Mouse (Mus musculus) forebrain, embryonic 11.5 days (tissue): ENCODE results near the gene Tcap. TPM values are rescaled to one million over a fixed set of nuclear protein-coding genes. Genes with fewer than 3 reads are reported as not detected.

Experiments used
- ATAC-seq: fragments of 200-750 bp; cut with Nextera tagmentation; replicated peaks from 2 replicates; pipeline ENCODE4 v1.8.0; 2017; ENCODE audit warnings: moderate TSS enrichment; ENCODE audit not compliant: low FRiP score
- DNase-seq: peaks from one replicate; pipeline ENCODE4 v3.0.0-alpha.2; 2017; ENCODE audit warnings: low spot score
- H3K27ac ChIP-seq: fragments of 300-500 bp; sonication (generic); 2 replicates; pipeline ENCODE4 v1.5.1; 2014; ENCODE audit warnings: low read depth, low read length
- H3K27me3 ChIP-seq: fragments of 300-500 bp; sonication (generic); 2 replicates; pipeline ENCODE4 v1.6.1; 2014; ENCODE audit warnings: mild to moderate bottlenecking, low read length, mixed read lengths; ENCODE audit not compliant: control insufficient read depth, insufficient read depth
- H3K36me3 ChIP-seq: fragments of 300-500 bp; sonication (generic); 2 replicates; pipeline ENCODE4 v1.6.1; 2014; ENCODE audit warnings: mild to moderate bottlenecking, low read length, moderate library complexity, mixed read lengths; ENCODE audit not compliant: control insufficient read depth, insufficient read depth
- H3K4me1 ChIP-seq: fragments of 300-500 bp; sonication (generic); replicated peaks from 2 replicates; pipeline ENCODE4 v1.6.1; 2014; ENCODE audit warnings: low read length, mixed read lengths; ENCODE audit not compliant: control insufficient read depth, insufficient read depth
- H3K4me2 ChIP-seq: fragments of 300-500 bp; sonication (generic); 2 replicates; pipeline ENCODE4 v1.6.1; 2014; ENCODE audit warnings: low read depth, mild to moderate bottlenecking, low read length, moderate library complexity, mixed read lengths; ENCODE audit not compliant: severe bottlenecking
- H3K4me3 ChIP-seq: fragments of 300-500 bp; sonication (generic); 2 replicates; pipeline ENCODE4 v1.5.1; 2014; ENCODE audit warnings: low read depth, low read length
- H3K9ac ChIP-seq: fragments of 300-500 bp; sonication (generic); 2 replicates; pipeline ENCODE4 v1.6.1; 2014; ENCODE audit warnings: low read length
- H3K9me3 ChIP-seq: fragments of 300-500 bp; sonication (generic); 2 replicates; pipeline ENCODE4 v1.6.1; 2016; ENCODE audit warnings: low read length, mixed read lengths; ENCODE audit not compliant: control insufficient read depth
- WGBS: fragments of 180-500 bp; shearing (Covaris S2); extraction: QIAGEN DNeasy Blood & Tissue Kit; methylation state at CpG from one replicate; pipeline ENCODE4 v1.1.7; 2014; 5-methylcytosine and 5-hydroxymethylcytosine counted together
- polyA plus RNA-seq: library from polyadenylated mRNA; unstranded; fragments of >200 nt; fragmentation: Nextera tagmentation; extraction: Ambion mirVana; gene quantifications from 2 replicates; pipeline ENCODE4 v1.2.1, GENCODE M21; 2014

The Tcap gene
- polyA plus RNA-seq = not detected in 2 replicates

DNA sequence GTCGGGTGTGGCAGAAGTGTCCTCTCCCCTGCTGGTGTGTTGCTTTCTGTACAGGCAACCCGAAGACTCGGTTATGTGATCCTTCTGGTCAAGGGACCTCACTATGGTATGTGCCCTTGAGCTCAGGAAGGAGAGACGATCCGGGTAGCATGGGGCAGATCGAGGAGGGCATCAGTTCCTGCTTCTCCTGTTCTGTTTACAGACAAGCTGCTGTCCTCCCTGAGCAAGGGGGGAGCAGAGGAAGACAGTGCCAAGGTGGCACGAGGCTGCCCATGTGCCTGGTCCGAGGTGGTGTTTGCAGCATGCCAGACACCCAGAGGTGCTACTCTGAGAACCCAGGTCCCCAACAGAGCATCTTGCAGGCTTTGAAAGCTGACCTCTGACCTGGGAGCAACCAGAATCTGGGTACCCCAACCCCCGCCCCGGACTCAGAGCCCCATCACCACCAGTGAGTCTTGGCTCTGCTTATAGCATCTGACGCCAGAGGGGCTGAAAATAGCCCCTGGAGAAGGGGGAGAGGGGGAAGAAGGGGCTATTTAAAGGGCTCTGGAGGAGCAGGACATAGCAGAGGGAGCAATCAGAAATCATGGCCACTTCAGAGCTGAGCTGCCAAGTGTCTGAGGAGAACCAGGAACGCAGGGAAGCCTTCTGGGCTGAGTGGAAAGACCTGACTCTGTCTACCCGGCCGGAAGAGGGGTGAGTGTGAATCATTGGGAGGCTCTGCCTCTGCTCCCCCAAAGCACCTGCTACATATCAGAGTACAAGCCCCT is at the start of gene Tcap:
Gene Tcap (plus strand): TSS at position 551 of the 770 bp plus-strand sequence.
- Histone ChIP-seq H3K4me2 (no peak within 1 kb of the TSS), H3K4me1 (no peaks in the 10 kb centered on the region), H3K27ac (no peak within 1 kb of the TSS), H3K36me3 (peaks cover 2% of the 10 kb centered on the region), H3K27me3 (peaks cover 26% of the 10 kb centered on the region), H3K4me3 (no peak within 1 kb of the TSS), H3K9me3 (no peaks in the 10 kb centered on the region), H3K9ac (no peak within 1 kb of the TSS)
- WGBS = 64% methylated on average over 14 of the region's 14 CpGs
- ATAC-seq (no peak), DNase-seq (no peak)

DNA sequence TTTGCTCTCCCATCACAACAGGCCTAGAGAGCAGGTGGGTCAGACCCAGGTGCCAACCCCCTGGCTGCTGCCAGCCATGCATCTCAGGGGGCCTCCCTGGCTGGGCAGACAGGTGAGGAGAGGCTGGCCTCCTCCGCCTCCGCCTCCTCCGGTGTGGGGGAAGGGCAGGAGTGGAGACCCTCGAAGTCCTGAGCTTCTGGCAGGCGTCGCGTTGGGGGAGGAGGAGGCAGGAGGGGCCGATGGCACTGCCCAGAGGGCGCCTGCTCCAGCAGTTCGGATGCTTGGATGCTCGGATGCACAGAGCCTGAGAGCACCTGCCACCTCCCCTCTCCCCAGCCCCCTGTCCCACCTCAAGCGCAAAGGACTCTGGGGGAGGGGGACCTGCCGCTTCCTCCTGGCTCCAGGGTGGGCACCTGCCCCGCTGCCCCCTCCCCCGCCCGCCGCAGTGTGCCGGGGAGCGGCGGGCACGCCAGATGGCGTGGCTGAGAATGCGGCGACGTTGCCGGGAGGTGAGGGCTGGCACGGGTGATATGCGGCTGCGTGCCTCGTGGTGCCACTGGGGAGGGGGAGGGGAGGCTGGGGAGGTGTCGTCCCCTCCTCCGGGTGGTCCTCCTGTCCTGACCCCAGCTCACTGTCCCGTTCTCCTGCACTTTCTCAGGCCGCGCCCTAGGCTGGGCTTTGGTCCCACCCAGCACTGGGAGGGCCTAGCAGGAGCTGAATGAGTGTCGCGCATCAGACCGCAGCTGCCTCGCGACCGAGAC is 49.5 kb upstream of the Tcap start:
- no peaks in the 10 kb centered on the region for H3K36me3 ChIP-seq
- WGBS = 1% methylated on average over 38 of the region's 41 CpGs
- DNase-seq (no peak), ATAC-seq (peak; percentile 27; the same call in 1 of the 2 replicates)
- peak overlapping the region; percentile 34 for H3K4me2 ChIP-seq
- no peak overlapping the region for H3K9ac ChIP-seq
- no peaks in the 10 kb centered on the region for H3K9me3 ChIP-seq
- H3K27ac ChIP-seq = no peak overlapping the region
- peaks cover 99% of the 10 kb centered on the region for H3K27me3 ChIP-seq
- peaks cover 15% of the 10 kb centered on the region for H3K4me1 ChIP-seq
- H3K4me3 ChIP-seq = peak overlapping the region; percentile 10; the same call in 1 of the 2 replicates

DNA sequence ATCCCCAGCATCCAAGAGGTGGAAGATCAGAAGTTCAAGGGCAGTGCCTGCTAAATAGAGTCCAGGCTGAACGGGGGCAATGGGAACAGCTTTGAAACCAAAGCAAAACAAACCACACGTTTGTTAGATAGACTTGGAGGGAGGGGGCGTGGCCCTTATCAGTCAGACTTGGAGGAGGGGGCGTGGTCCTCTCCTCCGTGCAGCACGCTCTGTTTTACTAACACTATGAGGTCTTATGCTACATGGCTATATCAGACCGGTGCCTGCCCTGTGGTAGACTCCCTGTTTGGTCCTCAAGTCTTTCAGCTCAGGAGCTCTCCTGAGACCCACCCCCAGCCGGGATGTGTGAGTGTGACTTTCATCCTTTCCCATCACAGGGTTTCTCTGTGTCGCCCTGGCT is 48.4 kb upstream of the Tcap start:
- peaks cover 22% of the 10 kb centered on the region for H3K4me1 ChIP-seq
- H3K4me2 ChIP-seq = no peak overlapping the region
- no peak overlapping the region for H3K4me3 ChIP-seq
- ATAC-seq (no peak), DNase-seq (no peak)
- no peaks in the 10 kb centered on the region for H3K9me3 ChIP-seq
- H3K27ac ChIP-seq = no peak overlapping the region
- no peak overlapping the region for H3K9ac ChIP-seq
- peaks cover 99% of the 10 kb centered on the region for H3K27me3 ChIP-seq
- no peaks in the 10 kb centered on the region for H3K36me3 ChIP-seq
- 7% methylated on average over 9 of the region's 9 CpGs for WGBS

DNA sequence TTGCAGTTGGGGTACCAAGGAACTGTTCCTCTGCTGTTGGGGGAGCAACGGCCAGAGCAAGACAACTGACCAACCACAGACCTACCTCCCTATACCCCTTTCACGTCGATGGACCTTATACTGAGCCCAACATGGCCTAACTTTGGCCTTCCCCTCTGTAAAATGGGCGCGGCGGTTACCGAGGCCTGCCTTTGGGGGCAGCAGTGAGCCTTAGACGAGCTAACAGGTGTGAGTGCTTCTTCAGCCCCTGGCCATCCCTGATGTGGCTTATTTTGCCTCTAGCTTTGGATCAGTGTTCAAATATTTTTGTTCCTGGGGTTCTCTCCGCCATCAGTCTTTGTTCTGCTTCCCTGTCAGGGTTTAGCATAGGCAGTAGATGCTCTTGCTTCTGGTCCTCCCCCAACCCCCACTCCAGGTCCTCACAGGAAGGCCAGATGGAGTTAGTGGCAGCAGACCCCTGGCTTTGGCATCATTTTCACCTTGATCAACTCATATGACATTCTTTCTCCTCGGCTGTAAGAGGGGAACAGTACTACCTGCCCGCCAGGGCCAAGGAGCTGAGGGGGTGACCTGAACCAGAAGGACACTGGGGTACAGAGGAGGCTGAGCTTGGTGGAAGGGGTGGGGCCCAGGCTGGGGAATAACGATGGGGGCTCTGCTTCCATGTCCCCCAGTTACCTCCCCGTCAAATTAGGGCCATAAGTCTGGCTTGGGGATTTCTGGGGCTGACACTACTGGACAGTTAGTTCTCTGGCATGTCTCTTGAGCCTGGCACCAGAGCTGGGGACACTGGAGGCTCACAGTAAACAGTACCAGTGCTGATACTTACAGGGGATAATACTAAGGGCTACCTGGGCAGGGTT is 47.1 kb upstream of the Tcap start:
- H3K4me3 ChIP-seq = no peak overlapping the region
- H3K4me2 ChIP-seq = no peak overlapping the region
- ATAC-seq (no peak), DNase-seq (no peak)
- no peaks in the 10 kb centered on the region for H3K36me3 ChIP-seq
- H3K9ac ChIP-seq = no peak overlapping the region
- H3K4me1 ChIP-seq = peaks cover 23% of the 10 kb centered on the region
- WGBS = 19% methylated on average over 13 of the region's 13 CpGs
- no peaks in the 10 kb centered on the region for H3K9me3 ChIP-seq
- no peak overlapping the region for H3K27ac ChIP-seq
- peaks cover 97% of the 10 kb centered on the region for H3K27me3 ChIP-seq

DNA sequence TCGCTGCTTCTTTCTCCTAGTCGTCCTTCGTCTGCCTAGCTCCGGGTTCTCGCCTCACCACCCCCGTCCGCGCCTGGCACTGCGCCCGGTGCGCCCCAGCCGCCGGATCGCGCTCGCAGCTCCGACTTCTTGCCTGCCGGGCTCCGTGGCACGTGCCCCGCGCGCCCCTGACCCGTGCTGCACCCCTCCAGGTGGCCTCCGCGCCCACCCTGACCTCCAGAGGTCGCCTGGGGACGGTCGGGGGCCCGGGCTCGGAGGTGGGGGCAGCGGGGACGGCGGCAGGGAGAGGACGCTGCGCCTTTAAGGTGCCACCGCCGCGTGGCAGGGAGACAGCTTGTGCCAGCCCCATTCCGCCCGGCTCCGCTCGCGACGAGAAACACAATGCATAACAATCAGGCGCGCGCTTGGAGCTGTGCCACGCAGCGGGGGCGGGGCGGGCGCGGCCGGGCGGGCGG is 45.1 kb upstream of the Tcap start:
- Histone ChIP-seq H3K4me2 (peak overlapping the region; percentile 81), H3K27me3 (peaks cover 88% of the 10 kb centered on the region), H3K4me3 (peak overlapping the region; percentile 48), H3K36me3 (no peaks in the 10 kb centered on the region), H3K9ac (peak overlapping the region; percentile 43), H3K9me3 (no peaks in the 10 kb centered on the region), H3K27ac (no peak overlapping the region), H3K4me1 (peaks cover 29% of the 10 kb centered on the region)
- ATAC-seq (no peak), DNase-seq (peak; percentile 70)
- WGBS = under 1% methylated on average over 46 of the region's 57 CpGs

DNA sequence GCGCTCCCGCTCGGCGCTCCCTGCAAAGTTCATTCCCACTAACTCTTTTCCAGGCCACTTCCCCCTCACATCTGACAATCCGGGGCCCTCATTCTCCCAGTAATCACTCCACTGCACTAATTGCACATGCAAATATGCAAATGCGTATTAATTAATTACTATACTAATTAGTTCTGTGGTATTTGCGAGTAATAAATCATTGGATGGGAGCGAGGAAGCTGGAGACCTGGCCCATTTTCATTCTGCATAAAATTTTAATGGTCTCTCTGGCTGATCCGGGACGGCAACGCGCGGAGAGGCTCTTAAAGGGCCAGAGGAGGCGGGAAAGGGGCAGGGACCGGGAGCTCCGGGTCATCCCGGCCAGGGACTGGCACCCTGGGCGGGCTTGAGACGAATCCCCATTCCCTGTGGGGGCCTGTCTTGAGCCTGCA is 44.5 kb upstream of the Tcap start:
- H3K4me1 ChIP-seq = peaks cover 27% of the 10 kb centered on the region

DNA sequence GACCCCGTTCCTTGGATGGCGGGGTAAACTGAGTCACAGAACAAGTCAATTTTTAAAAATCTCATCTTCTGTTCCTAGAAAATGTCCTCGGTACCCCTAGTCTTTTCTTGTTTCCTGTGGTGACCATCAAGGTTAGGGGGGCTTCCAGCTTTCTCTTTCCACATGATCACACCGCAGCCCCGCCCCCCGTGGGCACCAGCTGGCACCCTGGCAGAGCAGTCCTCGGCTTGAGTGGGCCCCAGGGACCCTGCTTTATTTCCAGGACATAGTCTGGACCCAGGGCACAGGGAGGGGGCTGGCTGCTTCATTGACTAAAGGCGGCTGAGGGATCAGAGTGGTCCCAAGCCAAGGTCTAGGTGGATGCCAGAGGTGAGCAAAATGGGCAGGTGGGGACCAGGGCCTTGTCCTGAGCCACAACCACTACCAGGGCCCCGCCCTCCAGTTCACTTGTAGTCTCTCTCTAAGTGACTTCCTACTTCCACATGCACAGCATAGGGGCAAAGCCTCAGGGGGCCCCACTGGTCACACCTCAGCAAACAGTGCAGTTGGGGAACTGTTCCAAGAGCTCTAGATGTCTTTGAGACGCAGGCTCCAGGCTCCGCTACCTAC is 43.8 kb upstream of the Tcap start:
- no peaks in the 10 kb centered on the region for H3K9me3 ChIP-seq
- H3K4me3 ChIP-seq = no peak overlapping the region
- DNase-seq (no peak), ATAC-seq (no peak)
- H3K27ac ChIP-seq = 0 out of 2 replicates have a peak overlapping the region, but pooled peaks have one; percentile 12
- H3K9ac ChIP-seq = no peak overlapping the region; the same call in 1 of the 2 replicates
- H3K27me3 ChIP-seq = peaks cover 77% of the 10 kb centered on the region
- H3K4me2 ChIP-seq = peak overlapping the region; percentile 81; the same call in 1 of the 2 replicates
- WGBS = 7% methylated on average over 11 of the region's 11 CpGs
- H3K36me3 ChIP-seq = no peaks in the 10 kb centered on the region
- H3K4me1 ChIP-seq = peaks cover 20% of the 10 kb centered on the region

More for the DNA sequence above, 44.5 kb upstream of the Tcap start:
- Histone ChIP-seq H3K9ac (no peak overlapping the region; the same call in none of the 2 replicates), H3K27ac (no peak overlapping the region), H3K4me2 (peak overlapping the region; percentile 81), H3K27me3 (peaks cover 84% of the 10 kb centered on the region), H3K9me3 (no peaks in the 10 kb centered on the region), H3K4me3 (peak overlapping the region; percentile 48), H3K36me3 (no peaks in the 10 kb centered on the region)
- DNase-seq = no peak
- no peak for ATAC-seq
- WGBS = under 1% methylated on average over 19 of the region's 19 CpGs

DNA sequence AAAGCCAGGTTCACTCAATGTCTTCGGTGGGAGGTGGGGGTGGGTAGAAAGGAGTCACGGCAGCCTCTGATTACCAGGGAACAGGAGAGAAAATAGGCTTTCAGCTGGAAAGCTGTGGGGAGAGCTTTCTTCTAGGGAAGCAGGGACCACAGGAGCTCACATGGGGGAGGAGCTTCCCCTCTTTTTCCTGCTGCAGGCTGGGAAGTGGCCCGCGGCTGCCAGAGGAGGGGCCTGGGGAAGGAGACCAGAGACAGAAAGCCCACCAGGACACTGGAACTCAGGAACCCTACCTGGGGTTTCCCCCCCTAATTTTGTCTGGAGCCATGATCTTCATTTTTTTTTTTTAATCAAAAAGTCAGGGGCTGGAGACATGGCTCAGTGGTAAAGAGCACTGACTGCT is 43.0 kb upstream of the Tcap start:
- Histone ChIP-seq H3K4me2 (no peak overlapping the region), H3K4me1 (peaks cover 22% of the 10 kb centered on the region), H3K9me3 (no peaks in the 10 kb centered on the region), H3K9ac (no peak overlapping the region), H3K27me3 (peaks cover 69% of the 10 kb centered on the region), H3K36me3 (no peaks in the 10 kb centered on the region), H3K27ac (no peak overlapping the region), H3K4me3 (no peak overlapping the region)
- no peak for DNase-seq
- WGBS = 3% methylated on average over 4 of the region's 4 CpGs
- no peak for ATAC-seq
